Mouse (Mus musculus): ENCODE measurements at regions not wholly inside any gene's neighbourhood (a gene's known extent, or its start where the extent isn't known, plus 50 kb on each side); places are given as distances from the start of the nearest gene placed in this dataset.
"Not testable (repeated sequence)": the region's sequence is repeated elsewhere in the genome, so short reads cannot be mapped to it uniquely, and the experiment has no call there.

- DNase-seq (ENCODE audit: low spot score in 2 of 2), result no peak
These were observed 271.2 kb downstream of the Cyp26b1 start for GRCm38 (mm10) chr6:84322528-84322927.

GRCm38 (mm10) chr6:84320586-84320985, 273.1 kb downstream of the Cyp26b1 start:
- peak; percentile 30 to 34 for DNase-seq (ENCODE audit: low spot score in 2 of 2)

GRCm38 (mm10) chr6:84318774-84319173, 274.9 kb downstream of the Cyp26b1 start:
- peak; percentile 38 to 49 for DNase-seq (ENCODE audit: low spot score in 2 of 2)

- no peak for DNase-seq (ENCODE audit: low spot score in 2 of 2)
These were observed 276.7 kb downstream of the Cyp26b1 start for GRCm38 (mm10) chr6:84317026-84317425.

- no peak for DNase-seq (ENCODE audit: low spot score in 2 of 2)
These were observed 278.4 kb downstream of the Cyp26b1 start for GRCm38 (mm10) chr6:84315175-84315912.

- DNase-seq (ENCODE audit: low spot score in 2 of 2), result no peak
These were observed 279.9 kb downstream of the Cyp26b1 start for GRCm38 (mm10) chr6:84313797-84314196.

- DNase-seq (ENCODE audit: low spot score in 2 of 2), result no peak
These were observed 283.0 kb downstream of the Cyp26b1 start for GRCm38 (mm10) chr6:84310635-84311241.

- no peak for DNase-seq (ENCODE audit: low spot score in 2 of 2)
These were observed 286.2 kb downstream of the Cyp26b1 start for GRCm38 (mm10) chr6:84307556-84307955.

- DNase-seq (ENCODE audit: low spot score in 2 of 2), result no peak
These were observed 287.1 kb downstream of the Cyp26b1 start for GRCm38 (mm10) chr6:84306585-84306984.

GRCm38 (mm10) chr6:84305093-84305492, 288.6 kb downstream of the Cyp26b1 start:
- DNase-seq (ENCODE audit: low spot score in 2 of 2), result no peak

GRCm38 (mm10) chr6:84302916-84303315, 290.8 kb downstream of the Cyp26b1 start:
- not testable (repeated sequence) for DNase-seq (ENCODE audit: low spot score in 2 of 2)

- no peak for DNase-seq (ENCODE audit: low spot score in 2 of 2)
These were observed 291.5 kb downstream of the Dysf start for GRCm38 (mm10) chr6:84299936-84300335.

- DNase-seq (ENCODE audit: low spot score in 2 of 2), result no peak
These were observed 290.8 kb downstream of the Dysf start for GRCm38 (mm10) chr6:84299146-84299545.

- DNase-seq (ENCODE audit: low spot score in 2 of 2), result not testable (repeated sequence)
These were observed 265.5 kb downstream of the Dysf start for GRCm38 (mm10) chr6:84273907-84274306.

GRCm38 (mm10) chr6:84272520-84273311, 264.3 kb downstream of the Dysf start:
- peak; percentile 27 to 60 for DNase-seq (ENCODE audit: low spot score in 2 of 2)

- DNase-seq (ENCODE audit: low spot score in 2 of 2), result no peak
These were observed 263.6 kb downstream of the Dysf start for GRCm38 (mm10) chr6:84271966-84272365.

- no peak for DNase-seq (ENCODE audit: low spot score in 2 of 2)
These were observed 263.1 kb downstream of the Dysf start for GRCm38 (mm10) chr6:84271441-84271840.

GRCm38 (mm10) chr6:84270518-84271165, 262.3 kb downstream of the Dysf start:
- DNase-seq (ENCODE audit: low spot score in 2 of 2), result no peak

- no peak for DNase-seq (ENCODE audit: low spot score in 2 of 2)
These were observed 261.1 kb downstream of the Dysf start for GRCm38 (mm10) chr6:84269478-84269877.

- DNase-seq (ENCODE audit: low spot score in 2 of 2), result no peak
These were observed 260.6 kb downstream of the Dysf start for GRCm38 (mm10) chr6:84269023-84269422.

GRCm38 (mm10) chr6:84268111-84268510, 259.7 kb downstream of the Dysf start:
- DNase-seq (ENCODE audit: low spot score in 2 of 2), result no peak
